Mouse (Mus musculus) natural killer cell, adult 2 months (primary cell): ENCODE measurements around the gene Cd164l2.
A peak's percentile ranks its signal among the peaks of the same experiment; 100 is the strongest.

ENCODE experiments used
- DNase-seq, 2 experiments: peaks; one replicate each; pipeline ENCODE4 v3.0.0; 2022; ENCODE audit warnings: low spot score in 2 of 2

The Cd164l2 gene

GRCm38 (mm10) chr4:133256820-133257219 lies 44.9 kb downstream of the Cd164l2 start:
- DNase-seq = no peak

GRCm38 (mm10) chr4:133257230-133257629 lies 45.3 kb downstream of the Cd164l2 start:
- DNase-seq = no peak

- DNase-seq = no peak
These were observed 46.0 kb downstream of the Cd164l2 start for GRCm38 (mm10) chr4:133257798-133258408.

GRCm38 (mm10) chr4:133261641-133262374 lies 49.9 kb downstream of the Cd164l2 start:
- DNase-seq = peak; percentile 17 to 25

GRCm38 (mm10) chr4:133262375-133262765 lies 50.4 kb downstream of the Cd164l2 start:
- peak; percentile 14 to 25 for DNase-seq

GRCm38 (mm10) chr4:133262882-133263281 lies 51.0 kb downstream of the Cd164l2 start, which contains the start of gene Sytl1:
Gene Sytl1, minus strand, starts transcription at chr4:133263113.
- peak; percentile 18 to 23 for DNase-seq

GRCm38 (mm10) chr4:133263756-133264155 lies 51.8 kb downstream of the Cd164l2 start:
- no peak for DNase-seq

GRCm38 (mm10) chr4:133264559-133264958 lies 52.6 kb downstream of the Cd164l2 start:
- DNase-seq = no peak

- no peak for DNase-seq
These were observed 53.4 kb downstream of the Cd164l2 start for GRCm38 (mm10) chr4:133265297-133265696.

GRCm38 (mm10) chr4:133265759-133266158 lies 53.8 kb downstream of the Cd164l2 start:
- DNase-seq = no peak

- DNase-seq = no peak
These were observed 54.4 kb downstream of the Cd164l2 start for GRCm38 (mm10) chr4:133266248-133266880.

GRCm38 (mm10) chr4:133268931-133269330 lies 57.0 kb downstream of the Cd164l2 start:
- no peak for DNase-seq

- DNase-seq = no peak
These were observed 57.7 kb downstream of the Cd164l2 start for GRCm38 (mm10) chr4:133269596-133269995.

- no peak for DNase-seq
These were observed 59.0 kb downstream of the Cd164l2 start for GRCm38 (mm10) chr4:133270929-133271328.
